Mouse (Mus musculus): ENCODE data around the gene Inpp5b.
A peak's percentile ranks its signal among the peaks of the same experiment; 100 is the strongest.

The Inpp5b gene

GRCm38 (mm10) chr4:124765802-124766565 is 24.3 kb downstream of the Inpp5b start:
- no peak for DNase-seq

DNA sequence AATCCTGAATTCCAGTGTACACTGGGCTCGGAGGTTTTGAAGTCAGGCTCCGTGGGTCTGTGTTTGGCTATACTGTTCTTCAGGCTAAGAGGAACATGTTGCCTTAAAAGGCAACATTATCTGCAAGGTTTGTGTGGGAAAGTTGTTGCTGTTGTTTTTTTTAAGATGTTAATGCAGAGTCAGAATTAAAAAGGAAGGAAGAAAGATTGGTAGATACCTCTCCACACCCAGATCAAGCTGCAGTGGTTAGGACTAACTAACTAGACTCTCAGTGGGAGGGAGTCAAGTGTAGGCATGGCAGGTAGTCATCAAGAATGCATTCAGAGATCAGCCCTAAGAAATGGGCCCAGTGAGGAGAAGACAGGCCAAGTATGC is 24.9 kb downstream of the Inpp5b start:
- no peak for DNase-seq

DNA sequence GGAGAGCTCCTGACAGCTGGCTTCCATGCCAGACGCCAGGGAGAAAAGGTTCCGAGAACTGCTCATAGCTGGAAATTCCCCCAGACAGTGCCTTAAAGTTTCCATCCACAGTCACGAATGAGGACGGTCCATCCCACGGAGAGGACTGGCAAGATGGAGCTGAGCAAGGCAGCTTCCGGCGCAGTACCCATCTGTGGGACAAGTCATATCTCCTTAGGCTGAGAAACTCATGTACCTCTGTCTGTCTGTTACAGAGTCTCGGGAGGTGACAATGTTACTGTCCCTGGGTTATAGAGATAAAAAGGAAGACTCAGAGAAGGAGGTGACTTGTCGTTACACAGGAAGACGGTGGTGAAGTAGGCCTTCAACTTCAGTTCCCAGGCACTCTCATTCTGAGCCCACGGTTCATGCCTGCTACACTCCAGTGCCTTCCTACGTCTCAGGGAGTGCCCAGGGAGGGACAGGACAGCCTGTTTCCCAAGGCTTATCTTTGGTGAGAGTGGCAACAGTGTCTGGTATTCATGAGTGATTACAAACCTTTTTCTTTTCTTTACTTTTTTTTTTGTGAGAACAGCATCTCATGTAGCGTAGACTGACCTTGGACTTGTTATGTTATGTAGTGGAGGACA is 27.4 kb downstream of the Inpp5b start:
- no peak for DNase-seq

- DNase-seq: no peak
Observed at GRCm38 (mm10) chr4:124770624-124771023, 29.0 kb downstream of the Inpp5b start.

GRCm38 (mm10) chr4:124772125-124772524 is 30.5 kb downstream of the Inpp5b start:
- DNase-seq: peak; percentile 57 to 72

- DNase-seq: no peak
Observed at GRCm38 (mm10) chr4:124773449-124773848, 31.8 kb downstream of the Inpp5b start.

DNA sequence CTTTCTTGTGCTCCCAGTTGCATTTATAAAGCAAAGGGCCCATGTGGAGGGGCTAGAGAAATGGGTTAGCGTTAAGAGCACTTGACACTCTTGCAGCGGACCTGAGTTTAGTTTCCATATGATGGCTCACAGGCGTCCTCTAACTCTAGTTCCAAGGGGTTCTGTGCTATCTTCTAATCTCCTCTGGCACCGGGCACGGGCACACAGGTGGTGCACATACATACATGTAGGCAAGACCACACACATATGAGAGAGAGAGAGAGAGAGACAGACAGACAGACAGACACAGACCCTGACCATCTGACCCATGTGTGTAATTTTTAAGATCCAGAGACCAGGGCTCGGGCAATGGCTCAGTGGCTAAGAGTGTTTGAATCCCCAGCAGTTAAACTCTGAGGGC is 32.3 kb downstream of the Inpp5b start:
- DNase-seq: no peak

DNA sequence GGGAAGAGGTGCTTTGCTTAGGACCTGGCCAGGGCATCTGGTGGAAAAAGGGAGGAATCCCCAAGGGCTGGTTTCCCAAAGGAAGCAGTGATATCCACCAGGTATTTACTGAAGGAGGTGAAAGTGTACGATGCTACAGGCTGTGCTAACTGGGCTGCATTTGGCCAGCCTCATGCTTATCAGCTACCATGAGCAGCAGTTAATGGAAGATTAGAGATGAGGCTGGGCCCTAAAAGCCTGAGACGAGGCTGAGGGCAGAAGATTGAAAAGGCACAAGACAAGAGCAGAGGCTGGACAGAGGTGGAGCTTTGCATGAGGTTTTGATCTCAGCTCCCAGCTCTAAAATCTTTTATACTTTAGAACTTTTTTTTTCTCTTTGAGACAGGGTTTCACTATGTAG is 32.8 kb downstream of the Inpp5b start:
- no peak for DNase-seq

GRCm38 (mm10) chr4:124781361-124781760 is 39.7 kb downstream of the Inpp5b start:
- no peak for DNase-seq

- no peak for DNase-seq
Observed at GRCm38 (mm10) chr4:124782395-124782794, 40.7 kb downstream of the Inpp5b start.

DNA sequence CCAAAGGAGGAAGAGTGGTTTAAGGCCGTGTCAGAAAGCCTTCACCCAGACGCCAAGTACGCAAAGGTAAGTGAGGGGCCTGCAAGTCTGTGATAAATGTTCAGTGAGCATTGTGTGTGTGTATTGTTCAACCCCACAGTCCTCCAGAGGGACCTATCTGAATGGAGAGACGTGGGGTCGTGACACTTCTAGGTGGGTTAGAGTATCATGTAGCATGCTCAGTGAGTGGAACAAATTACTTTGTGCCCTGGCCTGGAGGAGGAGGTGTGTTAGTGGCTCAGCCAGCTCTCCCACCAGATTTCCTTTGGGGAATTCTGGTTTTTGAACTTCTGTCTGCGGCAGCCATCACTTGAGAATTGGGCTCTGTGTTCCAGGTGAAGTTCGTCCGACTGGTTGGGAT is 42.3 kb downstream of the Inpp5b start:
- no peak for DNase-seq

DNA sequence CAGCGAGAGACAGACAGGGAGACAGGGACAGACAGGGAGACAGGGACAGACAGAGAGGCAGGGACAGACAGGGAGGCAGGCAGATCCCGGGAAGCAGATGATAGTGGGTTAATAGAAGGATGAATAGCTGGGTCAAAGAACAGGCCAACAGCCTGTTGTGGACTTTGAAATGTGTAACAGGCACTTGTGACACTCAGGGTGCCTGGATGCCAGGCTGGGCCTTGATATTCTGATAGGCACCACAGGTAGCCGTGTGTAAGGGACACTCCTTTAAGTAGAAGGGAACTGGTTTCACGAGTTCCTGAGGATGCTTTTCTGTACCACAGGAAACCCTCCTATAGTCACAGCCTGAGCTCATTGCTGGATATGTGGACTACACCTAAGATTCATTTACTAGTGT is 48.4 kb downstream of the Inpp5b start:
- DNase-seq: no peak

- DNase-seq: no peak
Observed at GRCm38 (mm10) chr4:124792114-124792513, 50.5 kb downstream of the Inpp5b start.

- DNase-seq: no peak
Observed at GRCm38 (mm10) chr4:124796141-124796540, 54.5 kb downstream of the Inpp5b start.

- no peak for DNase-seq
Observed at GRCm38 (mm10) chr4:124796913-124797312, 55.3 kb downstream of the Inpp5b start.

- DNase-seq: peak; percentile 85 to 89
Observed at GRCm38 (mm10) chr4:124801552-124802308, 60.1 kb downstream of the Inpp5b start, which contains the start of gene Mtf1. Mtf1 (plus strand) TSS chr4:124802104.

DNA sequence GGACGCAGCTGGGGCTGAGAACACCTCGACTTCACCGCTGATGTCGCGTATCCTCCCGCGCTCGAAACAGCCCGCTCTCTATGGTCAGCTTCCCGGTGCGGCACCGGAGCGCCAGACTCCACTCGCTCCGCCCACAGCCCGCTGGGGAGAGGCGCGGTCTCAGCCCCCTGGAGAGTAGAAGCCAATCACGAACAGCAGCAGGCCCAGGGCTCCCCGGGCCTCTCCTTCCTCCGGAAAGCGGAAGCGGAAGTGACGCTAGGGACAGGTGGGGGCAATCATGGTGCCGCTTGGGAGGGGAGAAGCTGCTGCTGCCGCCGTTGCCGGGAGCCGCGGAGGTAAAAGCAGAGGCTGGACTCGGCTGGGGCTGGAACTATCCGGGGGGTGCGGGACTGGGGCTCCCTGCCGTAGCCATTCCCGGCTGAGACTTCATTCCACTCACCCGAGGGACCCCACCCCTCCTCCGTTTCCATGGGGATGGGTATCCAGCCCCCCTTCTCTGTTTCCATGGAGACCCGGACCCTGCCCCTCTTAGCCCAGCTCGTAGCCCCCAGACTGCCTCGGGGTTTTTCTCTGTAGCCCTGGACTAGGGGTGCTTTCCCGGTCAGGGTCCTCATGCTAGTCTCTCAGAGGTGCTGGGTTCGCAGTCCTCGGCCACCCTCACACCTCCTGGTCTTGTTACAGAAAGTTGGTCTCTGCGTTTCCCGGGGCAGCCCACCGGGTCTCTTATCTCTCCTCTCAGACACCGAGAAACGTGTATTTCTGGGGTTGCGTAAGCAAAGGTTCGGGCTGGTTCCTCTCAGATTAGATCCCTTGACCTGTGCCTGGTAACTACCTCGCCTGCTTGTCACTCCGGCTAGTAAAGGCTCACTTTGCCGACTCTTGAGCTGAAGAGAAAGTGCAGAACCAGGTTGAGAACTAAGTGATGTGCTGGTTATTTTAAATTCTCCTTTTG is 60.9 kb downstream of the Inpp5b start:
- DNase-seq: peak; percentile 98

DNA sequence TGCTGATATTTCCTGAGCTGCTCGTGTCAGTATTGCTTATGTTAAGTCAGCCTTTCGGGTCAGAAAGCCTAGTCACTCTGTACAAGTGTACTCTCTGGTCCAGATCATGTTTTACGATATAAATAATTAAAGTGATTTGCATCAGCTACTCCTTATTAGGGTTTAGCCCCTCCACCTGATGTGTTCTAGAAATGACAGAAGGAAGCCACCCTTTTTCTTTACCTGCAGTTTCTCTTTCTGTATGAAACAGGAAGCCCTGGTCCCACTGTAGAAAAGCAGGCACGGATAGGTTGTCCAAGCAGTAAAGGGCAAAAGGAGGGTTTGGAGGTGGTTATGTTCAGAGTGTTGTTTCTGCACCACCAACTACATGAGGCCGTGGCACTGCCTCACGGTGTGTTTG is 61.8 kb downstream of the Inpp5b start:
- no peak for DNase-seq

GRCm38 (mm10) chr4:124808511-124808910 is 66.9 kb downstream of the Inpp5b start:
- no peak for DNase-seq

DNA sequence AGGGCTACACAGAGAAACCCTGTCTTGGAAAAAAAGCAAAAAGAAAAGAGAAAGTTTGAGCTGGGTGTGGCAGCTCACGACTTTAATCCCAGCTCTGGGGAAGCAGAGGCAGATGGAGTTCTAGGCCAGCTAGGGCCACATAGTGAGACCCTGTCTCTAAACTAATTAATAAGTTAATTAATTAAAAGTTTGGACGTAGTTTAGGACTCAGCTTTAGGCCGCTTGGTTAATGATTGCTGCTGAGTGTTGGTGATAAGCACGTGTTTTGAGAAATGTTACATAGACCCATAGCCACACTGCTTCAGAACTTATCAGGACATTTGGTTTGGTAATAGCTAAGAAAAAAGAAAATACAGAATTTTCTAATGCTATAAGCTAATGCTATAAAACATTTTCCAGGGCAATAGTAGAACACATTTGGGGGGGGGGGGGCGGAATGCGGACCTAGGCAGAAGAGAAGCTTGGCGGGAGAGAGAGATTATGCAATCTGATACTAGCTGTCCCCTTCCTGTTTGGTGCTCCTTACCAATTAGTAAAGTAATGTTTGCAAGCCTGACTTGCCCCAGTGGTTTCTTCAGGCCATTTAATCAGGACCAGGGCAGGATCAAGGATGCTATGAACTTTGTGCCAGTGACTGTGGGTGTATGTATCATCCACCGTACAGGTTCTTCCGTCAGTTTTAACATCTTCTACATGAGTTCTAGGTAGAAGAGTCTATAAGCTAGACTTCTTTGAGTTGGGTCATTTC is 67.7 kb downstream of the Inpp5b start:
- no peak for DNase-seq

DNA sequence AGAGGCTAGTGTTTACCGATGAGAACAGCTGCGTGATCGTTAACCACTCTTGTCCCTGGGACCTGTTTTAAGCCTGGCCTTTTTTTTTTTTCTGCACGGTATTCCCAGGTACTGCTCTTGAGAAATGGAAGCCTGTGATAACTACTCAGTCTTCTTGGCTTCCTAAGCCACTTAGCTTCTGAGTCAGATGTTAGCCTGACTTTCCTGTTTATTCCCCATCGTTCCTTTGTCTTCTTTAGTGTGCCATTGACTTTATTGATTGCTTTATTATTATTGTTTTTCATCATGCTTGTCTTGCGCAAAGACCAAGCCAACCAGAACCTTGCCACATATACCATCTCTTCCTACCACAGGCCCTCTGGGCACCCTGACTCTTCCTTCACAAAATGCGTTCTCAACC is 68.4 kb downstream of the Inpp5b start:
- no peak for DNase-seq
